Mouse (Mus musculus) CD4-positive, CD25-positive, alpha-beta regulatory T cell, adult 2 months (primary cell): ENCODE results near the gene Tmem132c.

Experiments used
- DNase-seq: peaks from one replicate; pipeline ENCODE4 v3.0.0-alpha.2; 2012; ENCODE audit warnings: low read depth, low spot score

The Tmem132c gene

GRCm38 (mm10) chr5:127405391-127406000 lies 163.9 kb downstream of the Tmem132c start:
- no peak for DNase-seq

GRCm38 (mm10) chr5:127406014-127406655 lies 164.5 kb downstream of the Tmem132c start:
- no peak for DNase-seq

DNA sequence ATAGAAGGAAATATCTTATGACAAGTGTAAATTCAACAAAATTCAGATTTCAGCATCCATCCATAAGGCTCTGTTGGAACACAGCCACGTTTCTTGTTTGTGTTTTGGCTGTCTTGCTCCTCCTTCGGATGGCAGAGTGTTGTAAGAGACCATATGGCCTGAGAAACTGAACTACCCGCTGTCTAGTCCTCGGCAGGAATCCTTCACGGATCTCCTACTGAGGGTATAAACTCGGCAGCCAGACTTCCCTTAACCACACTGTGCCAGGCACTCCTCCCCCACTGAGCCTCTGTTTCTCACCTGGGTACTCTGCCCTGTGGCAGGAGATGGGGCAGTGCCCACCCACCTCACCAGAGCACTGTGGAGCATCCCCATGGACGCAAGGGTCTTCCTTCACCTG lies 174.9 kb downstream of the Tmem132c start:
- DNase-seq = no peak

DNA sequence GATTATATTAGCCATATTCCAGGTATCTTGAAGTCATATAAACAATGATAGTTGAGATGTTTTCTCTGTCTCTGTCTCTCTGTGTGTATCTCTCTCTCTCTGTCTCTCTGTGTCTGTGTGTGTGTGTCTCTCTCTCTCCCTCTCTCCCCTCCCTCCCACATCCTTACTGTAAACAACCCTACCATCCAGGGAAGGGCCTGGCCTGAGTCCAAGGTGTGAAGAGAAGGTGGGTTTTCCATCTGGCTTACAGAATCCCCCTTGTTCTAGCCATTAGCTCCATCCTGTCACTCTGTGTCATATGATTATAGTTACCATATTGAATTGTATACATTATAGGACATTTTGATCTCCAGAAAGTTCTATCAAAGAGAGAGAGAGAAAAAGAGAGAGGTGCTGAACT lies 182.3 kb downstream of the Tmem132c start:
- DNase-seq = no peak

DNA sequence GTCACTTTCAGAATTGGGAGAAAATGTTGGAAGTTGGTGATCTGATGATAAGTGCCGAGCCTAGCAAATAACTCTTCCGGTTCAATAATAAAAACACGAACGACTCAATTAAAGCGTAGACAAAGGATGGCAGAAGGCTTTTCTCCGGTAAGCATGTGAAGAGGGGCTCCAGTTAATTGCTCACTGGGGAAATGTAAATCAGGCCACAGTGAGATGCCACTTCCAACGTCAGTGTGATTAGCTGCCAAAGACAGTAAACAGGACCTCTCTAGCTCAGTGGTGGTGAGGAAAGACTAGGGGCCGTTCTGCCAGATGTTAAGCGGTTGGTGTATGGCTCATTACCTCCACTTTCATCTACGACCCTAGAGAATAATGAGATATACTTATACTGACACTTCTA lies 187.5 kb downstream of the Tmem132c start:
- no peak for DNase-seq

GRCm38 (mm10) chr5:127431561-127431960 lies 190.0 kb downstream of the Tmem132c start:
- no peak for DNase-seq

DNA sequence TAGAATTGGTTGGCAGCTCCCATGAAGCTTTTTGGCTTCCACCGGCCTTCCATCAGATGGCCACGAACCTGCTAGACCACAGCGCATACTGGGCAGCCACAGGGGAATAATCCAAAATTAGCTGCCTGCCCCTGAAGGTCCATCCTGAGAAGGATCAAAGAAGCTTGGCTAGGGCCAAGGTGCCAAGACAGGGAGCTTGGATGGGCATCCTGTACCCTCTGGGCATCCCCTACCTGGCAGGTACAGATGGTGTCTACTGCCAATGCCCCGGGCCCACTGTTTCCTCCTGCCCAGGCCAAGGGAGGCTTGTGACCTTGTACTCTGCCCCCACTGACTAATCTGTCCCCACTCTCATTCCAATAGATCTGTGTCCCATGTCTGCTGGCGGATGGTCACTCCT lies 195.2 kb downstream of the Tmem132c start:
- DNase-seq = no peak

DNA sequence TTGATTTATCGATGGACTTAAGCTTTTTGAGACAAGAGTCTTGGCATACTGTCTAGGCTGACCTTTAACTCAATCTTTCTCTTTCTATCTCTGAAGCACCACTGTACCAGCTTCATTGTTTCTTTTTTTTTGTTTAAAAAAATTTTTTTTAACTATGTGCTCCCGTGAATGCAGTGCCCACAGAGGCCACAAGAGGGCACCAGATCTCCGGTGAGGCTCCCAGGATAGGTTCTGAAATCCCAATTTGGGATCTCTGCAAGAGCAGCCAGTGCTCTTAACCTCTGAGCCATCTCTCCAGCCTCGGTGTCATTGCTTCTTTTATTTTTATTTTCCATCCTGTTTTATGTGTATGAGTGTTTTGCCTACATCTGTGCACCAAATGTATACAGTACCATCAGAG lies 197.0 kb downstream of the Tmem132c start:
- no peak for DNase-seq

DNA sequence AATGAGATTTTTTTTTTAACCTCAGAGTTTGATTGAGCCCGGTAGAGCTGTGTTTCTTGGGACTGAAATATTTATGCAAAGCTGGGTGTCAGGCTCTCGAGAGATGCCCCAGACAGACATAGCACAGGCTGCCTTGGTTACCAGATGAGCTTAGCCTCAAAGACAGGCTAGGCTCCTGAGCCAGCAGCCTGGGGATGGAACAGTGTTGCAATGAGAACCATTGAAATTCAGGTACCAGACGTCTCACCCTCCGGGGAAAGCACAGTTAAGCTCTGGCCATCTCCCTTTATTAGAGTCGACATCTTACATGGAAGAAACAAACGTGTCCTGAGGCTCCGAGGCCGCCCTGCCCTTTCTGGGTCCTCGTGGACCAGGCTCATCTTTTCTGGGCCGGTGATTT lies 200.4 kb downstream of the Tmem132c start:
- no peak for DNase-seq

DNA sequence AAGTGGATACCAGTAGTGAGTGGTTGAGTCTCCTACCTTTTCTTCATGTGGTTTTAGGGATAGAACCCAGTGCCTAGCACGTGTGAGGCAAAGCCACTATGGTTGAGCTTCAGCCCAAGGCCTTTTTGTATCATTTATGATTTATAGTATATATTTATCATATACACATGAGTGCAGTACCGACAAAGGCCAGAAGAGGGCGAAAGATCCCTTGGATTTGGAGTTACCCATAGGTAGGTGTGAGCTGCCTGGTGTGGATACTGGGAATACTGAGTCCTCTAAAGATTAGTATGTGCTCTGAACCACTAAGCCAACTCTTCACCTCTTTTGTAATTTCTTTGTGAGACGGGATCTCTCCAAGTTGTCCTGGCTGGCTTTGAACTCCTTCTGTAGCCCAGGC lies 212.0 kb downstream of the Tmem132c start:
- peak; percentile 4 for DNase-seq

GRCm38 (mm10) chr5:127454068-127454467 lies 212.5 kb downstream of the Tmem132c start:
- DNase-seq = no peak

DNA sequence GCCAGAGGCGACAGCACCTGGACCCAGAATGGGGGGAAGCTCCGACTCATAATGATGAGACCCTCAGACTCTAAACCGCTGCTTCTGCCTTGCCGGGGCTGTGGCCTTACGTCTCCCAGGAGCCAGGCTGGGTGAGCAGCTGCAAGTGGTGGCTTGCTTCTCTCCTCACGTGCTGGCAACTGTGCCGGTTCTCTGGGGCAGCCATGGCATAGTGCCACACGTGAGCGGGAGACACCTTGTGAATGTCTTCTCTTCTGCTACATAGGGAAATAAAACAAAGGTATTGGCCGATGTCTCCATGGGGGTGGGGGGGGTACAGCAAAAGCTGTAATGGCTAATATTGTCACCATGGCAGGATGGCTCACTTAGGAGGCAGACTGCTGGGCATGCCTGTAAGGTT lies 214.5 kb downstream of the Tmem132c start:
- no peak for DNase-seq

DNA sequence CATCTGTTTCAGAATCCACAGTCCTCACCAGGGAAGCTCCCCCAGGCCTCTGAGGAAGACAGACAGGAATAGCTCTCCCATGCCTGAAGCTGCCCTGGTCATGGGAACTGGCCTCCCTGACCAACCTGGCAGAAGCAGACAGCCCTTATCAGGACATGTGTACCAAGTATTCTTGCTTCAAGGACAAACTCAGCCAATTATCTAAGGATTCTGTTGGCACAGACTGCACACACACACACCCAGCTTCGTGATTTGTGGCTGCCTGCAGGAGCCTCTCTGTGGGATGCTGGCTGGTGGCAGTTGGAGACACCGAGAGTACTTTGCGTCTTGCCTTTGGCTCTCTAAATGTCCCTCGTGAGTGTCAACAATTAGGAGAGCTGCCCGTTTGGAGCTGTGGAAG lies 226.5 kb downstream of the Tmem132c start:
- no peak for DNase-seq

DNA sequence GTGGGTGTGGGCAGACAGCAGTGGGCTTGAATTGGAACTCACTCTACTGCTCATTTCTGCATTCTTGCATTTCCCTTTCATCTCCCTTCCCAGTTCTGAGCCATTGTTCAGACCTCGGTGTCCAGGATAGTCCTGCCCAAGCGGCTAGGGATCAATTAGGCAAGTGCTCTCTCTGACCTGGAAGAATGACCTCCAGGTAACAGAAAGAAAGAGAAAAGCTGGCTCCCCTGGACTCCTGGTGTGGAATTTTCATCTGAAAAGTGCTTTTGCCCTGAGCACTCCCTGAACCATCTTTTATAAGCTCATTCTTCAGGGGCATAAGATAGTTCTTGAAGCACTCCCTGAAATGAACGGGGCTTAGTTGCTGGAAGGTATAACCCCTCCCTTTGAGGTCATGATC lies 228.7 kb downstream of the Tmem132c start:
- DNase-seq = no peak

- DNase-seq = no peak
Observed at GRCm38 (mm10) chr5:127471902-127472301, 230.3 kb downstream of the Tmem132c start.

DNA sequence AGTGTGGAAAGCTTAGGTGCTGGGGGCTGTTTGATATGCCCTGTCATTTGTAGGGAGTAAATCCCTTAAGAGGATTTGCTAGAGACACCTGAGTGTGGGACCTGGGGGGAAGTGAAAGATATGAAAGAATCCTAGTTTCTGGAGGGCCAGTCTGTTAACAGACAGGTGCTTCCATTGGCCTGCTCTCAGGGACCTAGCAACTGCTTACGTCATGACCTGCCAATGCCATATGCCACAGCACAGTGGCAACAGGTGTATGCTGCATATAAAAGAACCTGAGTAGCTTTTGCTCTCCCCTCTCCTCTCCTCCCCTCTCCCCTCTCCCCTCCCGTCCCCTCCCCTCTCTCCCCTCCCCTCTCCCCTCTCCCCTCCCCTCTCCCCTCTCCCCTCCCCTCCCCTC lies 232.1 kb downstream of the Tmem132c start:
- peak; percentile 15 for DNase-seq

- no peak for DNase-seq
Observed at GRCm38 (mm10) chr5:127474856-127475255, 233.2 kb downstream of the Tmem132c start.

GRCm38 (mm10) chr5:127477790-127478189 lies 236.2 kb downstream of the Tmem132c start:
- DNase-seq = no peak

GRCm38 (mm10) chr5:127478322-127478721 lies 236.7 kb downstream of the Tmem132c start:
- peak; percentile 2 for DNase-seq

DNA sequence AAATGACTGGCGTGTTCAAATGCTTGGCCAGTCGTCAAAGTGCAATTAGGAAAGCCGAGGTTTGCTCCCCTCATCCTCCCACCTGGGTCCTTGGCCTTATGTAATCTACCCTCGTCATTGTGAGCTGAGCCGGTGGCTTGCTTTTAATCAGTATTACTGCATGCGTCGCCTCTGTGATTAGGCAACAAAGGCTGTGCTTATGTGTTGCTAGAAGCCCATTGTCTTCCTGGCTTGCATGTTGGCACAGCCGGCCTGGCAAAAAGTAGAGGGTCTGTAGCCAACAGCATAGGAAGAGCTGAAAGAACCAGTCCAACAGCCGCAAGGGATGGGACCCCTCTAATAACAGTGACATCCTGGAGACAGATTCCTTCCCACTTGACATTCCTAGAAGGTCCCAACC lies 239.3 kb downstream of the Tmem132c start:
- DNase-seq = no peak

GRCm38 (mm10) chr5:127481416-127481815 lies 239.8 kb downstream of the Tmem132c start:
- DNase-seq = peak; percentile 23

DNA sequence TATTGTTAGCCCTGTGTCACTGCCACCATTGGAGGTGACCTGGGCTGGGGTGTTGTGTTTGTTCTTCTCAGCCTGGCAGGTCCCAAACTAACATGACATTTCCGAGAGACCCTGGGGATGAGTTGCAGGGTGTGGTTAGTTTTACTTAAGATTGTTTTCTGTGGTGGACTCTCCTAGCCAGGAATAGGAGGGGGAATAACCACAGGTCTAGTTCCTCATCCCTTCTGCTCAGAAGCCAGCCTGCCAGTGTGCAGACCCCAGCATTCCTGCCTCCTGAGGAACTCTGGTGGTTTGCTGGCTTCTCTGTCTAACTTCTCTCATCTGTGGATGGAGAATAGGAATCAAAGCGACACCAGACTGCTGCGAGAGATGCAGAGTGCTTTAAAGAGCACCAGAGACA lies 240.7 kb downstream of the Tmem132c start:
- DNase-seq = no peak

DNA sequence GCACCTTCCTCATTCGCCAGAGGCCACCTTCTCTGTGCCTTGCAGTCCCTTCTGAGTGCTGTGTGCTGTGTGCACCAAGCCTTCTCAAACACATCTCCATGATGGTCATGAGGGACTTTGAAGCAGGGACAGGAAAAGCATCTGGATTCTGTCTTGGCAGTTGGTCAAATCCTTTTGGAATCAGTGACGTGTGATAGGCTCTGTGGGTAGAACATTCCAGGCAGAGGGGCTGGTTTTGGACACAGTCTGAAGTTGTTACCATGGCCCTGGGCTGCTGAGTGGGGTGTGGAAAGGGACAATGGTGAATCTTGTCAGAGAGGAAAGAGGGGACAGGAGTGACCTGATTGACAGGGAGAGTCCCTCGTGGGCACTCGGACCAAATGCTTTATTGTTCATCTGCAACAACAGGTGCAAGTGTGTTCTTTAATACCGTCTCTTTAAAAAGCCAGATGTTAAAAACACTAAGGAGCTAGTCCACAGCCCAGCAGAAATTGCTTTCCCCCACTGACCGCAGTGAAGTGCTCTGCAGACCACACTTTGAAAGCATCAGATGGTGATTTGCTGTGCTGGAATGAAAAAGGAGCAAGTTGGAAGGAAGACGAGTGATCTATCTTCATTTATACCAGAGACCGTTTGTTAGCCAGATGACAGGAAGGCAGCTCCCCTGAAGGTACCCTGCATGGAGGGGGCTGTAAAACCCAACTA lies 242.5 kb downstream of the Tmem132c start:
- no peak for DNase-seq
